Mouse (Mus musculus) 3T3-L1 (cell line): ENCODE data around the gene Sac3d1.

Source experiments
- DNase-seq: peaks from one replicate; pipeline ENCODE4 v3.0.0-alpha.2; 2015; ENCODE audit warnings: low read depth, low spot score

The Sac3d1 gene

GRCm38 (mm10) chr19:6070571-6071250 is 47.7 kb downstream of the Sac3d1 start:
- DNase-seq: no peak

- DNase-seq: no peak
Observed at GRCm38 (mm10) chr19:6069851-6070250, 48.6 kb downstream of the Sac3d1 start.

GRCm38 (mm10) chr19:6068951-6069350 is 49.5 kb downstream of the Sac3d1 start:
- DNase-seq: peak; percentile 73

- peak; percentile 84 for DNase-seq
Observed at GRCm38 (mm10) chr19:6067724-6068415, 50.6 kb downstream of the Sac3d1 start, which contains the start of gene Tm7sf2. Gene Tm7sf2 (minus strand): TSS chr19:6068373.

GRCm38 (mm10) chr19:6067011-6067723 is 51.3 kb downstream of the Sac3d1 start:
- peak; percentile 87 for DNase-seq

GRCm38 (mm10) chr19:6066571-6066970 is 51.9 kb downstream of the Sac3d1 start:
- DNase-seq: no peak
